Mouse (Mus musculus) midbrain, embryonic 13.5 days (tissue): ENCODE measurements around the gene Adgre4. TPM values are rescaled to one million over a fixed set of nuclear protein-coding genes. Genes with fewer than 3 reads are reported as not detected.

Source experiments
- ATAC-seq: fragments of 200-750 bp; cut with Nextera tagmentation; 2 replicates; pipeline ENCODE4 v1.8.0; 2017; ENCODE audit warnings: mild to moderate bottlenecking, moderate TSS enrichment, moderate library complexity
- H3K27ac ChIP-seq: fragments of 300-500 bp; sonication (generic); 2 replicates; pipeline ENCODE4 v1.5.1; 2015; ENCODE audit warnings: inconsistent platforms, mild to moderate bottlenecking, moderate library complexity
- H3K27me3 ChIP-seq: fragments of 300-500 bp; sonication (generic); 2 replicates; pipeline ENCODE4 v1.6.1; 2015; ENCODE audit warnings: mild to moderate bottlenecking, inconsistent platforms
- H3K36me3 ChIP-seq: fragments of 300-500 bp; sonication (generic); 2 replicates; pipeline ENCODE4 v1.6.1; 2015; ENCODE audit warnings: mild to moderate bottlenecking, inconsistent platforms
- H3K4me1 ChIP-seq: fragments of 300-500 bp; sonication (generic); replicated peaks from 2 replicates; pipeline ENCODE4 v1.6.1; 2015; ENCODE audit warnings: inconsistent platforms
- H3K4me2 ChIP-seq: fragments of 300-500 bp; sonication (generic); replicated peaks from 2 replicates; pipeline ENCODE4 v1.6.1; 2015; ENCODE audit warnings: moderate library complexity, mild to moderate bottlenecking, inconsistent platforms
- H3K4me3 ChIP-seq: fragments of 300-500 bp; sonication (generic); replicated peaks from 2 replicates; pipeline ENCODE4 v1.5.1; 2015; ENCODE audit warnings: mild to moderate bottlenecking, inconsistent platforms
- H3K9ac ChIP-seq: fragments of 300-500 bp; sonication (generic); replicated peaks from 2 replicates; pipeline ENCODE4 v1.6.1; 2015; ENCODE audit warnings: mild to moderate bottlenecking, inconsistent platforms
- H3K9me3 ChIP-seq: fragments of 300-500 bp; sonication (generic); 2 replicates; pipeline ENCODE4 v1.6.1; 2016; ENCODE audit warnings: mild to moderate bottlenecking, inconsistent platforms
- WGBS: fragments of 180-500 bp; shearing (Covaris S2); methylation state at CpG from one replicate; pipeline ENCODE4 v1.1.7; 2015; 5-methylcytosine and 5-hydroxymethylcytosine counted together
- polyA plus RNA-seq: library from polyadenylated mRNA; unstranded; fragments of >200 nt; fragmentation: Nextera tagmentation; extraction: Ambion mirVana; gene quantifications from 2 replicates; pipeline ENCODE4 v1.2.1, GENCODE M21; 2015

Gene Adgre4
- polyA plus RNA-seq, result 0.10 and 0.17 TPM in 2 replicates

DNA sequence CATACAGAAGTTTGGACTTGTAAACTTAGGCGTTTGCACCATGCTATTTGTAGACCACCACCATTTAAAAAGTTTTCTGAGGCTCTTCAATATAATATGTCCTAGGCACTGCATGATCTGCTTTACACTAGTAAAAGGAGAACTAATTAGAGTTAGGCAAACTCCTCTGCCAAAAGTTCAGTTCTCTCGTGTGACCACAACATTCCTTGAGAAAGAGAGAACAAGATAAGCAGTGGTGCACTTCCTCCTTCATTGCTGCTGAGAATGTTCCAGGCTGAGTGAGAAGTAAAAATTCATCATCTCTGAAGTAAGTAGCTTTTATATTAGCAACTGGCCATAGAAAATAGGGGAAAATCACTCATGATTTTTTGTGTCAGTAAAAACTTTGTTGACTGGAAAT is at the start of gene Adgre4:
Adgre4 (plus strand) TSS at position 199 of the 400 bp plus-strand sequence.
- Histone ChIP-seq H3K9ac (no peak within 1 kb of the TSS), H3K27ac (no peak within 1 kb of the TSS), H3K9me3 (no peaks in the 10 kb centered on the region), H3K27me3 (no peaks in the 10 kb centered on the region), H3K36me3 (no peaks in the 10 kb centered on the region), H3K4me1 (no peaks in the 10 kb centered on the region), H3K4me2 (no peak within 1 kb of the TSS), H3K4me3 (no peak within 1 kb of the TSS)
- WGBS, result 82% methylated on average over 2 of the region's 2 CpGs
- ATAC-seq, result no peak

DNA sequence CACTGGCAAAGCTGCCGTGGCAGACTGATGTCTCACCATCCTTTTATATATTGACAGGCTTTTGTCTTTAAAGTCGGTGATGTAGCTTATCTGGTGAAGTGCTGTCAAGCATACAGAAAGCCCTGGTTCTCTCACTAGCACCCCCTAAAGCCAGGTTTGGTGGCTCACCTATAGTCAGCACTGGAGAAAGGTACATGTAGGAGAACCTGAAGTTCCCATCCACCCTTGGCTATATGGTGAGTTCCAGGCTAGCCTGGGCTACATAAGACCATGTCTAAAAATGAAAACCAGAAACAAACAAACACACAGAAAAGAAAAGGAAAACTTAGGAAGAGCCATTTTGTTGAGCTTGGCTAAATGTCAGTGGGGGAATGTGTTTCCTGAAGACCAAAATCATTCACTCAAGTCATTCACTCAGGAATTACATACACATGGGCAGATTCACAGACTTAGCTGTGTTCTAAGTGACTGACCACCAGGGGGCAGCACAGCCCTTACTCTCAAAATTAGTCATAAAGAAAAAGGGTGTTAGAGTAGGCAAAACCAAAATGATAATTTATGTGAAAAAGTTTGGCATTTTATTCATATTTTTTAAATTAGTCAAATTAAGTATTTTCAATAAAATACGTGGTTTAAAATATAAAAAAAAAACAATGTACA is 47.5 kb upstream of the Adgre4 start:
- Histone ChIP-seq H3K27ac (no peak overlapping the region), H3K4me2 (no peak overlapping the region), H3K27me3 (no peaks in the 10 kb centered on the region), H3K4me1 (no peaks in the 10 kb centered on the region), H3K36me3 (peaks cover 26% of the 10 kb centered on the region), H3K9me3 (no peaks in the 10 kb centered on the region), H3K4me3 (no peak overlapping the region), H3K9ac (no peak overlapping the region)
- WGBS, result 64% methylated on average over 3 of the region's 3 CpGs
- peak; percentile 66; the same call in 1 of the 2 replicates for ATAC-seq

DNA sequence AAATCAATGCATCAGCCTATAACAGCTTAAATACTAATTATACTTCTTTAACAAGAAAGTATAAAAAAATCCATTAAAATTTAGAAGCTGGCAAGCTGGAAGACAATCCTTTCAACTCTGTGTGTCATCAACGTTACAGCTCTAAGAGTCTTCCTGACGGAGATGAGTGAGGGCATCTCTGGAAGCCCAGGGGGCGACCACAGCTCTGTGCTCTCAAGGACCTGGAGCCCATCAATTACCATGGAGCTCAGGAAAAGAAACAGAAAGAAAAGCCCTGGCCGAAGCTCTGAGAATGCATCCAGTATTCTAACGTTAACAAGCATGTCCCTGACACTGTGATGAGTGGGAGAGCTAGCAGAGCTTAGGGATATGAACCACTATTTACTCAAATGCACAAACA is 46.9 kb upstream of the Adgre4 start:
- H3K9ac ChIP-seq, result no peak overlapping the region
- ATAC-seq, result 0 out of 2 replicates have a peak, but pooled peaks have one; percentile 34
- no peaks in the 10 kb centered on the region for H3K27me3 ChIP-seq
- WGBS, result 81% methylated on average over 5 of the region's 5 CpGs
- H3K27ac ChIP-seq, result no peak overlapping the region
- peaks cover 21% of the 10 kb centered on the region for H3K36me3 ChIP-seq
- H3K4me2 ChIP-seq, result no peak overlapping the region
- no peaks in the 10 kb centered on the region for H3K4me1 ChIP-seq
- no peaks in the 10 kb centered on the region for H3K9me3 ChIP-seq
- H3K4me3 ChIP-seq, result no peak overlapping the region

DNA sequence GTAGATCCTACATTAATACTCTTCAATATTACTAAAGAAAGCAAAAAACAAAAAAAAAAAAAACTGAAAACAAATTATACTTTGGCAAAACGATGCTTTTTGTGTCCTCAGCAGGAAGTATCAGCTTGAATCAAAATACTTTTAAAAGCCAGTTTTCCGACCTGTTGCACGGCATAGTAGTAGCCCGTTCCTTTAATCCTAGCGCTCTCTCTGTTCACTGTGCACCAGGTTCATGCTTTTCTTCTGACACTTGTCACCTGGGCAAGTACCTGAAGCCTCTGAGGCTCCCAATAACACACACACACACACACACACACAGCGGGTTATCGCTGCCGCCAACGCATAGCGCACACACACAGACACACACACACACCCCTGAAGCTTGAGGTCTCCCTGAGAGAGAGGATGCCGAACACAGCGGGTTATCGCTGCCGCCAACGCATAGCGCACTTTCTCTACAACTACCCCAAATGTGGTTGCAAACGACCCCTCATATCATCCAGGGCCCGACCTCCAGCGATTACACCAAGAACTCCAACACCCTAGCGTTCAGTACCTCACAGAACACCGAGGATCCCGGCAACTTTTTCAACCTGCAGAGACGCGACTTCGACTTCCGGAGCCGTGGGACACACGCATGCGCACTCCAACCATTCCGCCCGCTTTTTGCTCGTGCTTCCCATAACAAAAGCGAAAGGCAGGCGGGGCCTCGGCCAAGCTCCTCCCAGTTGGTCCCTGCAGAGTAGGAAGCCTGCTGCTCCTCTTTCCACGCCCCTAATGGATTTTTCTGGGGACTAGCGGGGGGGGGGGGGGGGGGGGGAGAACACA is 37.6 kb upstream of the Adgre4 start, which contains the start of gene Pot1b:
Pot1b (minus strand) TSS at position 645 of the 828 bp plus-strand sequence.
- H3K4me3 ChIP-seq, result peak within 1 kb of the TSS; percentile 67
- peaks cover 9% of the 10 kb centered on the region for H3K36me3 ChIP-seq
- peak within 1 kb of the TSS; percentile 73 for H3K4me2 ChIP-seq
- ATAC-seq, result peak; percentile 98
- H3K9me3 ChIP-seq, result no peaks in the 10 kb centered on the region
- under 1% methylated on average over 36 of the region's 37 CpGs for WGBS
- no peaks in the 10 kb centered on the region for H3K27me3 ChIP-seq
- 0 out of 2 replicates have a peak, but pooled peaks cover 2% of the 10 kb centered on the region for H3K4me1 ChIP-seq
- H3K9ac ChIP-seq, result peak within 1 kb of the TSS; percentile 72
- H3K27ac ChIP-seq, result peak within 1 kb of the TSS; percentile 36; the same call in 1 of the 2 replicates

DNA sequence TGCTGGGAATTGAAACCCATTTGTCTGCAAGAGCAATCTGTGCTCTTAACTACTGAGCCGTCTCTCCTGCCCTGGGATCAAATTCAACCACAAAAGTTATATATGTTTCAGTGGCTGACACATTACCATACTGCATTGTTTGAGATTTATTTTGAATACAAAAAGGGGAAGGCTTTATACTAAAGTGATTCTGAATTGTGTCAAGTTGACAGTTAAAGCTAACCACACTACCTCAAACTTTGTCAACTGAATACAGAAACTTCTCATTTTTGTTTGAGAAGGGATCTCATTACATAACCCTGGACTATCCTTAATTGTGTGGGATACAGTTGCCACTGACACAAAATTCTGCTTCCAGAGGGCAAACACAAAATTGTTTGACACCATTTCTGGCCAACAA is 28.5 kb upstream of the Adgre4 start:
- Histone ChIP-seq H3K36me3 (no peaks in the 10 kb centered on the region), H3K4me2 (no peak overlapping the region), H3K9ac (no peak overlapping the region), H3K4me1 (no peaks in the 10 kb centered on the region), H3K4me3 (no peak overlapping the region), H3K9me3 (no peaks in the 10 kb centered on the region), H3K27me3 (no peaks in the 10 kb centered on the region), H3K27ac (no peak overlapping the region)
- ATAC-seq, result no peak
- WGBS, result 89% methylated on average over 1 of the region's 1 CpGs

DNA sequence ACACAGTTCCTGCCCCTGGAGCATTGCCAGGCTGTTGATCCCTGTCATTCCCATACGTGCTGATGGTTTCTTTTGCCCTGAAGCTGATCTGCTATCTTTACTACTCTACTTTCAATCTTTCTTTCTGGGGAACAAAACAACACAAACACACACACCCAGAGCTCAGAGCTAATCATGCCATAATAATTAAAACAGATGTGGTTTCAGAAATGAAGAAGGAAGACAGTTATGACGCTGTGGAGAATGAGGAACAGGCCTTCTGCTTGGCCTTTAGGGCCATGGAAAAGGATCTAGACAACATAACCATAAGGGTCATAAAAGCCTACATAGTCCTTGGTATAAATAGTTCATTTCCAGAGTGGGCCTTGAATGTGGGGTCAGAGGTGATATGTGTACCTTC is 27.5 kb upstream of the Adgre4 start:
- ATAC-seq, result no peak
- H3K4me2 ChIP-seq, result no peak overlapping the region
- no peaks in the 10 kb centered on the region for H3K4me1 ChIP-seq
- WGBS, result 81% methylated on average over 2 of the region's 2 CpGs
- no peak overlapping the region for H3K27ac ChIP-seq
- no peaks in the 10 kb centered on the region for H3K36me3 ChIP-seq
- no peak overlapping the region for H3K9ac ChIP-seq
- H3K27me3 ChIP-seq, result no peaks in the 10 kb centered on the region
- no peaks in the 10 kb centered on the region for H3K9me3 ChIP-seq
- H3K4me3 ChIP-seq, result no peak overlapping the region

DNA sequence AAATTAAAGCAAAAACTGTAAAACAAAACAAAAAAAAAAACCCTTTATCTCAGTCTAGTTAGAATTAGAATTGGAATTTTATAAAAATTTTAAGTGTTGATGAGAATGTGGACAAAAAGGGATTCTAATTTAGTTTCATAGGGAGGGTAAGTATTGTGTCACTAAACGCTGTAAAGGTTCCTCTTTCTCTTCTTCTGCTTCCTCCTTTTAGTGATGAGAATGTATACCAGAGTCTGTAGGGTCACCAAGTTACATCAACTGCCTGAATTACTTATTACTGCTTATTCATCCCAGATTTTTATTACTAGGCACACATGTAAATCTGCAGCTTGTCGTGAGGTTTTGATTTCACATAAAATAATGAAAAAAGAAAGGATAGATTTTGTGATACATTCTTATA is 23.6 kb upstream of the Adgre4 start:
- no peak for ATAC-seq
- 83% methylated on average over 2 of the region's 2 CpGs for WGBS
- H3K4me3 ChIP-seq, result no peak overlapping the region
- no peaks in the 10 kb centered on the region for H3K4me1 ChIP-seq
- H3K9me3 ChIP-seq, result no peaks in the 10 kb centered on the region
- no peaks in the 10 kb centered on the region for H3K27me3 ChIP-seq
- H3K9ac ChIP-seq, result no peak overlapping the region
- no peak overlapping the region for H3K27ac ChIP-seq
- no peaks in the 10 kb centered on the region for H3K36me3 ChIP-seq
- H3K4me2 ChIP-seq, result no peak overlapping the region

DNA sequence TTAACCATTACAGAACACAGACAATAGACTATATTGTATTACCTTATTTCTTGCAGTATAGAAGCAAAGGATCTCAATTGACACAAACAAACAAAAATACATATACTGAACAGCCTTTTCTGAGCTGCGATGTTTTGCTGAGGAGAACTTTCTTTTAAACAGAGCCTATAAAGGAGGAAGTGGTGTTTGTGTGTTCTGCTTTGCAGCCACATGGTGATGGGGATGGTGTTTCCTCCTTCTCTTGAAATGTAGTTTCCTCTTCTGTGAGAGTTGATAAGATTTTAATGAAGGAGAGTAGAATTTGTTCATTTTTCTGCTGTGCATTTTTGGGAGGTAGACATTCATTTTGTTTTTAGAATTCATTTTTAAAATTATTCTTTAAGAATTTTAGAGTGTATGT is 13.1 kb upstream of the Adgre4 start:
- no peak overlapping the region for H3K4me3 ChIP-seq
- no peaks in the 10 kb centered on the region for H3K36me3 ChIP-seq
- H3K27me3 ChIP-seq, result no peaks in the 10 kb centered on the region
- ATAC-seq, result no peak
- H3K4me1 ChIP-seq, result no peaks in the 10 kb centered on the region
- H3K9ac ChIP-seq, result no peak overlapping the region
- H3K27ac ChIP-seq, result no peak overlapping the region
- 91% methylated on average over 1 of the region's 1 CpGs for WGBS
- no peak overlapping the region for H3K4me2 ChIP-seq
- no peaks in the 10 kb centered on the region; the same call in 1 of the 2 replicates for H3K9me3 ChIP-seq

DNA sequence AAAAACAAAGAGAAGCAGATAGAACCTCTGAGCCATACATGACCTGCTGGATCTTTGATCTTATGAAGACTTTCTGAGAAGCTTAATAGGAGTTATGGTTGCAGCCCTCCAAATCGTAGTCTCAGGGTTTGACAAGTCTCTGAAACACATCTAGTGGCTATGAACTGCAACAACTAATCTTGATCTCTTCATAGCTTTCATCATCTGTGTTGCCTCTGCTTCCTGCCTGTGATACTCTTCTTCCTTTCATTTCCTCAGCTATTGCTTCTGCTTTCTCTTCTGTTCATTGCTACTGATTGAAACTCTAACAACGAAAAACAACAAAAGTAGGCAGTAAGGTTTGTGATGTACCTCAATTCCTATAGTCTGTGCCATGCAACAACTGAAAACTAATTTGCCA is 1.4 kb downstream of the Adgre4 start:
- no peaks in the 10 kb centered on the region for H3K9me3 ChIP-seq
- no peak for ATAC-seq
- H3K4me3 ChIP-seq, result no peak overlapping the region
- no peaks in the 10 kb centered on the region for H3K4me1 ChIP-seq
- H3K9ac ChIP-seq, result no peak overlapping the region
- no peaks in the 10 kb centered on the region for H3K36me3 ChIP-seq
- H3K4me2 ChIP-seq, result no peak overlapping the region
- H3K27me3 ChIP-seq, result no peaks in the 10 kb centered on the region
- WGBS, result 83% methylated on average over 2 of the region's 2 CpGs
- no peak overlapping the region for H3K27ac ChIP-seq

DNA sequence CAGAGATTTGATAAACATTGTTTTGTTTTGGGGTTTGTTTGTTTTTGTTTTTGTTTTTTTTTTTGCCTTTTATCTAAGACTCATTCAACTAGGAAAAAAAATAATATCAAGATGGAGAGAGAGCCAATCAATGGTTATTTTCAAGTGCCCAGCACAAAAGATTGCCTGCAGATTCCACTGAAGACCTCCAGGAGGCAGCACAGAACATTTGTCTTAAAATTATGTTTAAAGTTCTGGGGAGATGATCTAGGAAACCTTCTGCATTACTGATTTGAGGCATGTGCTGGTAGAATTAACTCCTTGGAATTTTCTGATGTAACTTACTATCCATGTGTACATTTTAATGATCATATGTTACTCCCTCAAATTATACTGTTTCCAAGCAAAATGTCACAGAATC is 63.9 kb downstream of the Adgre4 start:
- Histone ChIP-seq H3K36me3 (no peaks in the 10 kb centered on the region), H3K9me3 (no peaks in the 10 kb centered on the region), H3K4me1 (no peaks in the 10 kb centered on the region), H3K9ac (no peak overlapping the region), H3K4me2 (no peak overlapping the region), H3K27me3 (no peaks in the 10 kb centered on the region), H3K27ac (no peak overlapping the region), H3K4me3 (no peak overlapping the region)
- ATAC-seq, result no peak

DNA sequence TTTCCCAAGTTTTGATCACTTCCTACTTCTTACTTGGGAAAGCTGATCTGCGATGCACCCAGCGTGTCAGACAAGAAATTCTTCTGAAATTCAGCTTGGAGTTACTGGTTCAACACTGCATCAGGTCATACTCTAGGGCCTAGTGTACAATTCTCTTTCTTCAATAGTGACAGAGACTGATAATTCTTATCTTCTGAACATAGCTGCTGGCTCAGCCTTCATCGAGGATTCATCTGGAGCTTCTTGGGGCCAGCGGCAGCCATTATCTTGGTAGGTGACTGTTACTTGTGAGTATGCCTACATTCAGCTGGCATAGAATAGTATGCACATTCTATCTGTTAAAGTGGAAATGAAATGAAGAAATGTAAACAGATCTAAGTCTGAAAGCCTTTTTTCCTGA is 67.1 kb downstream of the Adgre4 start:
- no peak for ATAC-seq
- Histone ChIP-seq H3K4me1 (no peaks in the 10 kb centered on the region), H3K9me3 (no peaks in the 10 kb centered on the region), H3K36me3 (no peaks in the 10 kb centered on the region), H3K4me2 (no peak overlapping the region), H3K27me3 (no peaks in the 10 kb centered on the region), H3K9ac (no peak overlapping the region), H3K4me3 (no peak overlapping the region), H3K27ac (no peak overlapping the region)
- 93% methylated on average over 4 of the region's 4 CpGs for WGBS

DNA sequence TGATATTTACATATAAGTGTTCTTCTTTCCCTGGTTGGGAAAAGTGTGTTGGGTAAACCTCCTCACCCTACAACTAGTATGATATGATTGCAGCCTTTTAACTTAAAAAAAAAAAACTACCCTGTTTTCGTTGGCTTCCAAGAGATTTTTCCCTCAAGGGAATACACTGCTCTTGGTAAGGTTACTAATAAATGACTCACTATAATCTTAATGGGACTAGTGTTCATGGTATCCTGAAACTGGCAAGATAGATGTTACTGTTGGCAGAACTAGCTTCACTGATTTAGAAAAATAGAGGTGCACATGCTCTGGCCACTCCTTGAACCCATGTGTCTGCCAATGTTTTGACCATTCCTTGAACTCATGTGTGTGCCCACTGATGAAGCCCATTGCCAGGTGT is 71.8 kb downstream of the Adgre4 start:
- no peaks in the 10 kb centered on the region for H3K4me1 ChIP-seq
- no peaks in the 10 kb centered on the region for H3K9me3 ChIP-seq
- H3K9ac ChIP-seq, result no peak overlapping the region
- 85% methylated on average over 1 of the region's 1 CpGs for WGBS
- H3K36me3 ChIP-seq, result no peaks in the 10 kb centered on the region
- no peak overlapping the region for H3K27ac ChIP-seq
- H3K4me2 ChIP-seq, result no peak overlapping the region
- no peak overlapping the region for H3K4me3 ChIP-seq
- no peak for ATAC-seq
- no peaks in the 10 kb centered on the region for H3K27me3 ChIP-seq
